Mouse (Mus musculus) spleen, adult 2 months (tissue): Measurements from ENCODE around the gene Zcchc14.

ENCODE experiments used
- CTCF ChIP-seq: fragments of 200-500 bp; IDR thresholded peaks from 2 replicates; pipeline ENCODE4 v1.5.1; 2011; ENCODE audit warnings: mild to moderate bottlenecking, inconsistent platforms; ENCODE audit not compliant: insufficient read depth, insufficient read length, insufficient replicate concordance; ENCODE audit errors: extremely low read depth
- POLR2A ChIP-seq: fragments of 200-500 bp; IDR thresholded peaks from 2 replicates; pipeline ENCODE4 v1.6.1; 2011; ENCODE audit warnings: low read depth, low read length, inconsistent platforms

DNA sequence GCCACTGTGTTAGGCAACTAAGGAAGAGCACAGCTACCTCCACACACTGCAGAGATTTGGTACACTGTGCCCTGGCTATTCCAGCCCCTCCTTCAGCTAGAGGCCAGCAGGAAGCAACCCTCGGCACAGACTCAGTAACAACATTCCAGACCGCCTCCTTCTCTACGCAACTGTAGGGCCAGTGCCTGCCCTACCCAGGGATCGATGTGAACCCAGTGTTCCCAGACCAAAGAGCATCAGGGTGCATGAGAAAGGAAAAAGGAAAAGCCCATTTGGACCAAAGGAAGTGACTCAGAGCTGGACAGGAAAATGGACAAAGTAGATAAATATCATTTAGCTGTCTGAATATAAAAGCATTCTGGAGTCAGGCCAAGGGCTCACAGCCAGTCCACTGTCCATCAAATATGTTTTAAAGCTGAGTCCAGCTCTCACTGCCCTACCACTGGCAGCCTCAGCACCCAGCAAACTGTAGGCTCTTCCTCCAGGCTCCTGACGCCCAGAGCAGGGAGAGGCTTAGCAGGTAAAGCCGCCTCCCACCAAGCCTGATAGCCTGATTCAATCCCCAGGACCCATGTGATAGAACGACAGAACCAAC is 33.2 kb downstream of the Zcchc14 start:
- TF ChIP-seq POLR2A (no peak), CTCF (no peak)
